Mouse (Mus musculus) c-Kit-negative CD71-positive TER-119-positive erythroid progenitor cells, embryonic 14.5 days (primary cell): Measurements from ENCODE around the gene Cilp.
"Not testable (repeated sequence)": the region's sequence is repeated elsewhere in the genome, so short reads cannot be mapped to it uniquely, and the experiment has no call there.

Experiments
- DNase-seq: peaks from one replicate; pipeline ENCODE4 v3.0.0-alpha.2; 2013; ENCODE audit warnings: low read depth, low spot score

The Cilp gene

GRCm38 (mm10) chr9:65247502-65248376 lies 17.2 kb upstream of the Cilp start:
- no peak for DNase-seq

DNA sequence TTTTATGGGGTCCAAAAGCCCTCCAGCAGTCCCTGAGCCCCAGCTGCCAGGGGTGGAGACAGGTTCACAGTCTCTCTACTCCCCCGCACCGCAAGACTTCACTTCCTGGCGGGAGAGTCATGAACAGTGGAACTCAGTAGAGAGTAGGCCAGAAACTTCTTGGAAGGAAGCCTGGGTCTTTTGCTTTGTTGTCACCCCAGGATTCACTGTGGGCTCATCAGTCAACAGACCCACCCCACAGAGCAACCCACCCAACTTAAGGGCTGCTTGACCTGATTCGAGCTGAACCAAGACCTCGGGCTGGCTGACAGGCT lies 16.6 kb upstream of the Cilp start:
- DNase-seq = no peak

DNA sequence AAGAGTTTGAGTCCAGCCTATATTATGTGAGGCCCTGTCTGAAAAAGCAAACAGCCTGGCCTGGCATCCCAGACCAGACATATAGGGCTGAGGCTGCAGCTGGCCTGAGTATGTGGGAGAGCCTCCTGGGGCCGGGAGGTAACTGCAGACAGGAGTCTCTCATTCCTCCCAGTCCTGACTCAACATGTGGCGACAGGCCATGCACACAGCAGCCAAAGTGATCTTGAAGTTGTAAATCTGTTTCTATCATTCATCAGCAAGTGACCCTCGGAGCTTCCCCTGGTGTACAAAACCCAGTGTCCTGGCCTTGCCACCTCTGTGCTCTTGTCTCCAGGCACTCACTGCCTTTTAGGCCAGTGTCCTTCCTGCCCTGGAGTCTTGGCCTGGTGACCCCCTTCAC lies 13.0 kb upstream of the Cilp start:
- no peak for DNase-seq

DNA sequence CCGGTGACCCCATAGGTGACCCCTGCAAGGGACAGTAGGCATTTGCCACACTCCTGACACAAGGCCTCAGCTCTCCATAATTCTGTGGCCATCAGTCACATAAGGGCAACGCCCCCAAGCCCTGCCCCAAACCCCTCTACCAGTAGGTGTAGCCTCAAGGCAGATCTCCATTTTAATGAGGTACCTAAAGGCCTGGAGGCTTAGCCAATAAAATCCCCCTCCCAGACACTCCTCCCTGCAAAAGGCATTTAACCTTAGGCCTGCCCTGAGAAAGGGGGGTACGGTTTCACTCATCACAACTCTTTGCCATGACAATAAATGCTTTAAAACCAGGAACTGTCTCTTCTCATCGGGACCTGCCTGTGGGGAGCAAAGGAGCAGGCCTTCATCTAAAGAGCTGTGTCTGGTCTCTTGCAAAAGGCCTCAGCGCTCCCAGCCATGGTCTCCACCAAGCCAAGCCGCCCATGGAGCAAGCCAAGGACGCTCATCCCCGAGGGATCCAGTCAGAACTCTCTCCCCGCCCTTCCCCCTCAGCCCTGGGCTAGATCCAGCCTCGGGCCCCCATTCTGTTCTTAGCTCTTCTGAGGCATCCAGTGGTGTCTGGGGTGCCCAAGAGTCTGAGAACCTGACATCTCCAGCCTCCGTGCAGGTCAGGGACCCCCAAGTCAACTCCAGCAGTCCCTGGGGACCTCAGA lies 8.9 kb upstream of the Cilp start:
- DNase-seq = no peak

DNA sequence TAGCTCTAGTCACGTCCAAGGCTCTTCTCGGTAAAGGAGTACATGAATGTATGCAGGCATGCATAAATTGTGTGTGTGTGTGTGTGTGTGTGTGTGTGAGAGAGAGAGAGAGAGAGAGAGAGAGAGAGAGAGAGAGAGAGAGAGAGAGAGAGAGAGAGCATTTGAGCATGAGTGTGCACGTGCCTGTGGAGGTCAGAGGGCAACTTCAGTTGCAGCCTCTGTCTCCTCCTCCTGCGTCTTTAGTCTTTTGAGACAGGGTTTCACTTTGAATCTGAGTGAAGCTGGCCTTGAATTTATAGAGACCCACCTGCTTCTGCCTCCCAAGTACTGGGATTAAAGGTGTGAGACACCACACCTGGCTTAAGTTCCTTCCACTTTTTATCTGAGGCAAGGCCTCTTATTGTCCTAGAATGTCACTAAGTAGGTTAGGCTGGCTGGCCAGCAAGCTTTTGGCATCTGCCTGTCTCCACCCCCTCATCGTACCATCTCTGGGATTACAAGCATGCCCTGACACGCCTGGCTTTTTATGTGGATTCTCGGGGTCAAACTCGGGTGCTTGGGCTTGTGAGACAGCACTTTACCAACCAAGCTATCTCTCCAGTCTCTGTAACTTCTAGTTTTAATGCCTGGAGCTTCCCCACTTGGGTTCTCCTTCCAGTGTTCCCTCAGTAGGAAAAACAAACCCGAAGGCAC lies 7.6 kb upstream of the Cilp start:
- no peak for DNase-seq

DNA sequence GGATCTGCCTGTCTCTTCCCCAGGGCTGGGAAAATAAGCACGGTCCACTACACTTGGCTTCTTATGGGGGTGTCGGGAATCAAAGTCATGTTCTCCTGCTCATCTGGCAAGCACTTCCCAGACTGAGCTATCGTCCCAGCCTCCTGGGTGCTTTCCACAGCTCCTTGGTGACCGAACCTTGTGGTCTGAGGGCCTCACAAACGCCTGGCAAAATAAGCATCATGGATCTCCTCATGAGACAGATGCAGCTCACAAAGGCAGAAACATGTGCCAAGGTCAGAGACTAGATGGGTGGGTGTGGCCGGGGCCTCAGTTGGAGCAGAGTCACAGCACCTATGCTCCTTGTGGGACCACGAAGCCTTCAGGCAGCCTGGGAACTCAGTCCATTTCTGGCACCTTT lies 5.6 kb upstream of the Cilp start:
- DNase-seq = no peak

DNA sequence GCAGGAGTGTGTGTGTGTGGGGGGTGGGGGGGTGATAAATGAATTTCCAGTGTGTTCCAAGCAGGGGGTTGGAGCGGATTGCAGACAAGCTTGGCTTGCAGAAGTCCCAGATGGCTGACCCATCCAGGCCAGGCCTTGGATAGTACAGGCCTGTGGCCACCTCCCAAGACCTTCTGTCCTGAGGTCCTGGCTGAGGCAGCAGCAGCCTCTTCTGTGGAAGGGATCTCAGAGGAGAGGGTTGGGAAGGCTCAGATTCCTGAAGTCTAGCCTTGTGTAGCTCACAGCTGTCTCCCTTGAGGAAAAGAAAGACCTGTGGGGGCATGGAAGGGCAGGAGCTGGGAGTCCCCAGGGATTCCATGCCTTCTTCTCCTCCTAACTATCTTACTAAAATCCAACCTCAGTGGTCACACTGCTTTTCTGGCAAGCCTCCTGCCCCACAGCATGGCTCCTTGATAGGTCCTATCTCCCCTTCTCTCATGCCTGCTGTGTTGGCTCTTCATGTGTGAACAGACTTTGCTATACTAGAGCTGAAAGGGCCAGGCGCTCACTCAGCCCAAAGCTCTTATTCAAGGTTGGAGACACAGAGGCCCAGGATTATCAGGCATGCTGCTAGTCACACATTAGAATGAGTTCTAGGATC lies 3.3 kb upstream of the Cilp start:
- no peak for DNase-seq

GRCm38 (mm10) chr9:65262641-65263120 lies 2.3 kb upstream of the Cilp start:
- no peak for DNase-seq

GRCm38 (mm10) chr9:65267742-65268515 lies 2.9 kb downstream of the Cilp start:
- no peak for DNase-seq

- DNase-seq = no peak
These were observed 8.2 kb downstream of the Cilp start for GRCm38 (mm10) chr9:65273048-65273809.

DNA sequence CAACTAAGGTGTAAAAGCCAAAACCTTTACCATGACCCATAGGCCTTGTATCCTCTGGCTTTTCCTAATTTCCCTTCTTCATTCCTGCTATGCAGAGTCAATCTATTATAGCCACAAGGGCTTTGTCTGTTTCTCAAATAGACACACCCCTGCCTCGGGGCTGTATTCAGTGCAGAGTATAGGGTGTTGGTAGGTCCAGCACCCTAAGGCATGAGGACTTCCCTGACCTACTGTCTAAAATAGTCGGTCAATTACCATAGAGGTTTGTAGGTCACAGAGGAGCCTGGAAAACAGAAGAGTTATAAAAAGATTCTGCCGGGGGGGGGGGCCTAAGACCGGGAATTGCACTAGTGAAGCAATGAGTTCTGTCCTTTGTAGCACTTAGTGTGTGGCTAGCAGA lies 8.9 kb downstream of the Cilp start:
- no peak for DNase-seq

DNA sequence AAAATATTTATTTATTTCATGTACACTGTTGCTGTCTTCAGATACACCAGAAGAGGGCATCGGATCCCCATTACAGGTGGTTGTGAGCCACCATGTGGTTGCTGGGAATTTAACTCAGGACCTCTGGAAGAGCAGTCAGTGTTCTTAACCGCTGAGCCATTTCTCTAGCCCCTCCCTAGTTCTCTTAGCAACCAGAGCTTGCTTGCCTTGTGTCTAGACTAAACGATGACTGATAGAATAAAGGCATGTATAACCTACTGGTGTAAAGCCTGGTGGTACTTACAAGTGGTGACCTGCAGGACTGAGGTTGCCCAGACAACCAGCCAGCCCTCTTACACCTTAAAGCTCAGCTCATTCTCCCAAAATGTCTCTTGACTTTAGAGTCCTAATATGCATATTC lies 9.9 kb downstream of the Cilp start:
- not testable (repeated sequence) for DNase-seq

DNA sequence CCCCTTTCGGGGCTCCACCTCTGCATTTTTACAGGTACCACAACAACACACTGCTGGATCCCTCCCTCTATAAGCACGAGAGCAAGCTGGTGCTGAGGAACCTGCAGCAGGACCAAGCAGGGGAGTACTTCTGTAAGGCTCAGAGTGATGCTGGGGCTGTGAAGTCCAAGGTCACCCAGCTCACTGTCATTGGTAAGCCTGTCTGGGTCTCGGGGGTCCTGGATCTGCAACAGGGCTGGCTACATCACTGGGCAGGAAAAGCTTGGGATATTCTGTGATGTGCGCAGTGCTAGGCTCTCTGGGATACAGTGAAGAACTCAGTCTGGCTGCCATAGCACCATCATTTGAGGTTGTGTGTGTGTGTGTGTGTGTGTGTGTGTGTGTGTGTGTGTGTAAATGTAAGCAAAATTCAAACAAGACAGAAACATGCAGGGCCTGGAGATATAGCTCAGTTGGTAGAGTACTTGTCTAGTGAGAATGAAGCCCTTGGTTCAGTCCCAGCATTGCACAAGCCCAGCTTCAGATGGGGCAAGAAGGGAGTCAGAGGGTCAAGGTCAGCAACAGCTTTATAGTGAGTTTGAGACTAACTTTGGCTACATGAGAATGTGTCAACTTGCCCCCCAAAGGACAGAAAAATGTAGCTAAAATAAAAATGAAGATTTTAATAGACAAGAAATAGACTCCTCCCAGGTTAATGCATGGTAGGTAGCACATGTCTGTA lies 11.0 kb downstream of the Cilp start:
- DNase-seq = no peak

DNA sequence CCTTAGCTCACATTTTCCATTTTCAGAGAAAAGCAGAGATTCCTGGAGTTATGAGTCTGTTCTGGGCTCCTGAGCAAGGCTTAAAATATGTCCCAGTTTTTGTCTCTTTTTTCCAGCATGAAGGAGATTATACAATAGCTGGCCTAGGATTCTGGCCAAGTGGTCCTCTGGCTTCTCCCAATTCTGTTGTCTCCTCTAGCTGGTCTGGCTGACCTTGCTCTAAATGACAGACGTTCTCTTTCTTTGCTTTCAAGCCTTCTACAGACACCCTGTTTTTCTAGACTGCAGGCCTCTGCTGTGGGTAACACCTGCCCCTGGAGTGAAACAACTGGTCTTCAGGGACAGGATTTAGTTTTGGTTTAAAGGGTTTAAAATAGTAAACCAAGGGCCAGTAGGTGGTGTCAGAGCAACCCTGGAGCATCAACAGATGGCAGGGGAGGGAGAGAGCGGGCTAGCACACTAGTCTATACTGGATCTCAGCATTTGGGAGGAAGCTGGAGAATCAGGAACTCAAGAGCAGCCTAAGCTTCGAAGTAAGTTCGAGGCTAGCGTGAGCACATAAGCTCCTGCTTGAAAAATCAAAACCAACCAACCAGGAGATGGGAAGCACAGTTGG lies 16.7 kb downstream of the Cilp start:
- DNase-seq = no peak

DNA sequence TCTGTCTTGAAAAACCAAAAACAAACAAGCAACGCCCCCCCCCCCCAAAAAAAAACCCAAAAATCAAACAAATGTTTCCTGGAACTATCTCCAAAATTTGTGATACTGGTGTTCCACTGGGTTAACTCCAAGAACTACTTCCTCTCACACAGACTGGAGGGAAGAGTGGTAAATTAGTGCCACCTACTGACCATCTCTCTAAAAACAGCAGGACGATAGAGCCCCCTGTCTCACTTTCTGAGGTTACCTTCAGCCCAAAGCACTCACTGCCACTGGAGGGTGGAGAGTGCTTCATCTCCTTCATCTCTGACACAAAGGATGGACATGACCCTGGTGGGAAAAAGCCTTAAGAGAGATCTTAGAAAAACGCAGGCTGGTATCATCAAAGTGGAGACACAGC lies 18.3 kb downstream of the Cilp start:
- no peak for DNase-seq

DNA sequence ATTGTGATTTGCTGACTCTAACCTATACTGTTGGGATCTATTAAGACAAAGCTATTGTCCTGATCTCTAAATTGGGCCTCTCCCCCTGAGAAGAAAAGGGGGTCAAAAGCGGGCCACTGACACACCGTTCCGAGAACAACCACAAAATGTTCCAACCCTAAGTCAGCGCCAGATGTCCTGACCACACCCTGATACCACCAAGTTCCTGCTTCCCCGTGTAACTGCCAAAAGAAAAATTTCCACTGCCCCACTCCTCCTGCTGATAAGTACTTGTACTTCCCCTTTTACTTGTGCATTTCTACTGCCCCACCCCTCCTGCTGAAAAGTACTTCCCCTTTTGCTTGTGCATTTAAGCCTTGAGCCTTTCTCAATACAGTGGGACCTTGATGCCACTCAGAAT lies 23.3 kb downstream of the Cilp start:
- not testable (repeated sequence) for DNase-seq

DNA sequence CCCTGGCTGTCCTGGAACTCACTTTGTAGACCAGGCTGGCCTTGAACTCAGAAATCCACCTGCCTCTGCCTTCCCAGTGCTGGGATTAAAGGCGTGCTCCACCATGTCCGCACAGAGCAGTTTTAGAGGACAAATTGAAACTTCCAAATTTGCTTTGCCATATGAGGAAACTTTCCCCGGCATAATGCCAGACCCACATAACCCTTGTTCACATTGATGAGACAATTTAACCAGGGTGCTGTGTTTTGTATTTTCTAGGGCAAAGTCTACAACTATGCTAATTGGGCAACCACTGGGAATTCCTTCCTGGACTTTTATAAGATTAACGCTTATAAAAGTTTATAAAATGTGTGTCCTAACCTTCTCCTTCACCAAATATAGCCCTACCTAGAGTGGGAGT lies 25.0 kb downstream of the Cilp start:
- DNase-seq = no peak

DNA sequence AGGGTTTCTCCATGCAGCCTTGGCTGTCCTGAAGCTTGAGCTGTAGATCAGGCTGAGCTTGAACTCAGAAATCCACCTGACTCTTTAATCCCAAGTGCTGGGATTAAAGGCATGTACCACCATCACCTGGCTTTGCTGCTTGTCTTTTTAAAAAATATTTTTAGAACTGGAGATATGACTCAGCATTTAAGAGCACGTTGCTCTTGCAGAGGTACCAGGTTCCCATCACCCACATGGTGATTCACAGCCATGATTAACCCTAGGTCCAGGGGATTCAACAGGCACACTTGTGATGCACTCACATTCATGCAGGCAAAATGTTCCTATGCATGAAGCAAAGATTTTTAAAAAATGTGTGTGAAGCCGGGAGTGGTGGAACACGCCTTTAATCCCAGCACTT lies 27.4 kb downstream of the Cilp start:
- peak; percentile 24 for DNase-seq

- DNase-seq = peak; percentile 62
These were observed 28.1 kb downstream of the Cilp start for GRCm38 (mm10) chr9:65293119-65293518.
